Mouse (Mus musculus) kidney, embryonic 14.5 days (tissue): ENCODE data around the gene Cuedc1. TPM values are rescaled to one million over a fixed set of nuclear protein-coding genes. Genes with fewer than 3 reads are reported as not detected.

Source experiments
- ATAC-seq: fragments of 200-750 bp; cut with Nextera tagmentation; 2 replicates; pipeline ENCODE4 v1.8.0; 2017; ENCODE audit warnings: moderate number of reproducible peaks, mild to moderate bottlenecking, moderate TSS enrichment, moderate library complexity; ENCODE audit not compliant: low FRiP score, low TSS enrichment
- H3K27ac ChIP-seq: fragments of 300-500 bp; sonication (generic); 2 replicates; pipeline ENCODE4 v1.5.1; 2014; ENCODE audit warnings: low read depth, mild to moderate bottlenecking, low read length, moderate library complexity, mixed read lengths
- H3K27me3 ChIP-seq: fragments of 300-500 bp; sonication (generic); 2 replicates; pipeline ENCODE4 v1.6.1; 2014; ENCODE audit warnings: mild to moderate bottlenecking, low read length; ENCODE audit not compliant: control insufficient read depth, insufficient read depth
- H3K36me3 ChIP-seq: fragments of 300-500 bp; sonication (generic); 2 replicates; pipeline ENCODE4 v1.6.1; 2014; ENCODE audit warnings: low read length, mixed read lengths; ENCODE audit not compliant: control insufficient read depth, insufficient read depth
- H3K4me1 ChIP-seq: fragments of 300-500 bp; sonication (generic); 2 replicates; pipeline ENCODE4 v1.6.1; 2014; ENCODE audit warnings: low read length, mixed read lengths; ENCODE audit not compliant: control insufficient read depth, insufficient read depth
- H3K4me2 ChIP-seq: fragments of 300-500 bp; sonication (generic); replicated peaks from 2 replicates; pipeline ENCODE4 v1.6.1; 2014; ENCODE audit warnings: low read depth, mild to moderate bottlenecking, low read length
- H3K4me3 ChIP-seq: fragments of 300-500 bp; sonication (generic); 2 replicates; pipeline ENCODE4 v1.5.1; 2014; ENCODE audit warnings: mild to moderate bottlenecking, low read length
- H3K9ac ChIP-seq: fragments of 300-500 bp; sonication (generic); 2 replicates; pipeline ENCODE4 v1.6.1; 2014; ENCODE audit warnings: low read depth, mild to moderate bottlenecking, low read length, moderate library complexity
- H3K9me3 ChIP-seq: fragments of 300-500 bp; sonication (generic); 2 replicates; pipeline ENCODE4 v1.6.1; 2016; ENCODE audit warnings: low read length; ENCODE audit not compliant: control insufficient read depth
- WGBS: fragments of 180-500 bp; shearing (Covaris S2); extraction: QIAGEN DNeasy Blood & Tissue Kit; methylation state at CpG from one replicate; pipeline ENCODE4 v1.1.7; 2014; 5-methylcytosine and 5-hydroxymethylcytosine counted together
- polyA plus RNA-seq: library from polyadenylated mRNA; unstranded; fragments of >200 nt; fragmentation: Nextera tagmentation; extraction: Ambion mirVana; gene quantifications from 2 replicates; pipeline ENCODE4 v1.2.1, GENCODE M21; 2014

Gene Cuedc1
- polyA plus RNA-seq, result 13.2 and 17.0 TPM in 2 replicates

- peak within 1 kb of the TSS; percentile 52; the same call in 1 of the 2 replicates for H3K27ac ChIP-seq
- no peaks in the 10 kb centered on the region; the same call in 1 of the 2 replicates for H3K27me3 ChIP-seq
- no peak for ATAC-seq
- no peaks in the 10 kb centered on the region for H3K9me3 ChIP-seq
- peak within 1 kb of the TSS; percentile 53 for H3K4me3 ChIP-seq
- H3K36me3 ChIP-seq, result no peaks in the 10 kb centered on the region
- WGBS, result 26% methylated on average over 17 of the region's 17 CpGs
- H3K4me2 ChIP-seq, result peak within 1 kb of the TSS; percentile 89
- H3K4me1 ChIP-seq, result peaks cover 23% of the 10 kb centered on the region
- peak within 1 kb of the TSS; percentile 85 for H3K9ac ChIP-seq
Observed at GRCm38 (mm10) chr11:88098021-88098729, at the start of gene Cuedc1. Gene Cuedc1, plus strand, starts transcription at chr11:88098058.

GRCm38 (mm10) chr11:88048961-88049670, 48.7 kb upstream of the Cuedc1 start:
- no peak for ATAC-seq
- peaks cover 41% of the 10 kb centered on the region for H3K36me3 ChIP-seq
- H3K9ac ChIP-seq, result peak overlapping the region; percentile 100
- no peaks in the 10 kb centered on the region for H3K27me3 ChIP-seq
- peaks cover 12% of the 10 kb centered on the region for H3K4me1 ChIP-seq
- peak overlapping the region; percentile 91 for H3K4me2 ChIP-seq
- no peaks in the 10 kb centered on the region for H3K9me3 ChIP-seq
- 19% methylated on average over 26 of the region's 26 CpGs for WGBS
- H3K4me3 ChIP-seq, result peak overlapping the region; percentile 99
- H3K27ac ChIP-seq, result peak overlapping the region; percentile 100; the same call in 1 of the 2 replicates

DNA sequence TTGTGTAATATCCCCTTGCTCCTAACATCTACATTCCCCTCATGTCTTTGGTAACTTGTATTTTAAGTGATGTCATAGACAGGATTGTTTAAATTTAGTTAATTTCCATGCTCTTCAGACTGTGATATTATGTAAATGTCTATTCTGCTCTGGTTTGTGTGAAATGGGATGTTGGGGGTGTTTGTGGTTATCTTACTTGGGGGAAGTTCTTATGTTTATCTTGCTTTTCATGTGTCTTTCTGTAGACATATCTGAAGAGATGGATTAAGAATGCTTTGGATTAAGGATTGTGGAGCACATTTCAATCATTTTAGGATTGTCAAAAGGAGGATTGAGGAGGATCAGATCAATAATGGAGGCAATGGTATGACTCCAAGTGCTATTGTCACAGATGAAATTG, 48.1 kb upstream of the Cuedc1 start:
- H3K27me3 ChIP-seq, result no peaks in the 10 kb centered on the region
- H3K9ac ChIP-seq, result peak overlapping the region; percentile 100; the same call in 1 of the 2 replicates
- peak overlapping the region; percentile 91 for H3K4me2 ChIP-seq
- no peaks in the 10 kb centered on the region for H3K9me3 ChIP-seq
- H3K27ac ChIP-seq, result no peak overlapping the region
- peaks cover 12% of the 10 kb centered on the region for H3K4me1 ChIP-seq
- no peak for ATAC-seq
- peak overlapping the region; percentile 99 for H3K4me3 ChIP-seq
- H3K36me3 ChIP-seq, result peaks cover 41% of the 10 kb centered on the region

DNA sequence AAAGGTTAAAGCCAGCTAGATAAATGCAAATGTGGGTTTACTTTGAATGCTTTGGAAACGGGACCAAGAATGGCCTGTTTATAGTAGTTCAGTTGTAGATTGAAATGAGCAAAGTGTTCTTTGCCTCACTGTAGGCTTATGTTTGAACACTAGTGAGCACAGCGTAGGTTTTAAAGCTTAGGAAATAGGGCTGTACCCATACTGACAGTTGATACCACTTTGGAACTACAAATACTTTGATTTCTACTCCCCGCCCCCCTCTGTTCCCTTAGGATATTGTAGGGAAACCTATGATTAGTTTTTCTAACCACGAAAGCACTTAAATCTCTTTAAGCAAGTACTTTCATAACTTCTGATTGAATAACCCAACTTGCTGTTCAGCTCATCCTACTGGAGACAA, 45.2 kb upstream of the Cuedc1 start:
- Histone ChIP-seq H3K9me3 (no peaks in the 10 kb centered on the region), H3K36me3 (peaks cover 44% of the 10 kb centered on the region)
- 90% methylated on average over 4 of the region's 4 CpGs for WGBS

DNA sequence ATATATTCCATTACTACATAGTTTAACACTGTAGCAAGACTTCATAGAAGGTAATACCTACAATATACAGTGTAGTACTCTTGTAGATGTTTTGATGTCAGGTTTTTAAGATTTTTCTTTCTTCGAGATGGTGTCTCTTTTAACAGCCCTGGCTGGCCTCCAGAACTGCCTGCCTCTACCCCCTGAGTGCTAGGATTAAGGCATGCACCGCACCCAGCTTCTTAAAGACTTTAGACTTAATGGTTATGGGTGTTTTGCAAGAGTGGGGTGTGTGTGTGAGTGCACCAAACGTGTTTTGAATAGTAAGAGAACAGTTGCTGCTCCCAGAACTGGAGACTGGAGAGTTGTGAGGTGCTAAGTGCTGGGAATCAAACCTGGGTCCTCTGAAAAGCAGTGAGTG, 44.0 kb upstream of the Cuedc1 start:
- H3K4me3 ChIP-seq, result no peak overlapping the region
- peaks cover 42% of the 10 kb centered on the region for H3K36me3 ChIP-seq
- H3K9ac ChIP-seq, result no peak overlapping the region
- 64% methylated on average over 3 of the region's 3 CpGs for WGBS
- no peak overlapping the region for H3K4me2 ChIP-seq
- H3K27ac ChIP-seq, result no peak overlapping the region
- no peaks in the 10 kb centered on the region for H3K9me3 ChIP-seq
- no peaks in the 10 kb centered on the region for H3K27me3 ChIP-seq
- H3K4me1 ChIP-seq, result peaks cover 10% of the 10 kb centered on the region
- ATAC-seq, result no peak

More for the DNA sequence above, 45.2 kb upstream of the Cuedc1 start:
- no peak for ATAC-seq
- Histone ChIP-seq H3K27me3 (no peaks in the 10 kb centered on the region), H3K27ac (no peak overlapping the region), H3K4me3 (no peak overlapping the region), H3K4me1 (peaks cover 10% of the 10 kb centered on the region), H3K9ac (no peak overlapping the region), H3K4me2 (no peak overlapping the region)

GRCm38 (mm10) chr11:88054589-88054988, 43.3 kb upstream of the Cuedc1 start:
- no peak overlapping the region for H3K4me2 ChIP-seq
- H3K36me3 ChIP-seq, result peaks cover 34% of the 10 kb centered on the region
- no peak overlapping the region for H3K9ac ChIP-seq
- H3K4me1 ChIP-seq, result peaks cover 5% of the 10 kb centered on the region
- WGBS, result 68% methylated on average over 1 of the region's 1 CpGs
- no peak overlapping the region for H3K27ac ChIP-seq
- no peaks in the 10 kb centered on the region for H3K27me3 ChIP-seq
- H3K9me3 ChIP-seq, result no peaks in the 10 kb centered on the region
- ATAC-seq, result peak; percentile 14; the same call in 1 of the 2 replicates
- no peak overlapping the region for H3K4me3 ChIP-seq

- no peaks in the 10 kb centered on the region for H3K27me3 ChIP-seq
- no peak overlapping the region for H3K4me3 ChIP-seq
- no peak for ATAC-seq
- no peaks in the 10 kb centered on the region for H3K9me3 ChIP-seq
- H3K4me2 ChIP-seq, result no peak overlapping the region
- H3K4me1 ChIP-seq, result peaks cover 4% of the 10 kb centered on the region
- WGBS, result 88% methylated on average over 2 of the region's 2 CpGs
- no peak overlapping the region for H3K9ac ChIP-seq
- peaks cover 22% of the 10 kb centered on the region for H3K36me3 ChIP-seq
- H3K27ac ChIP-seq, result no peak overlapping the region
Observed at GRCm38 (mm10) chr11:88055777-88056176, 42.1 kb upstream of the Cuedc1 start.

DNA sequence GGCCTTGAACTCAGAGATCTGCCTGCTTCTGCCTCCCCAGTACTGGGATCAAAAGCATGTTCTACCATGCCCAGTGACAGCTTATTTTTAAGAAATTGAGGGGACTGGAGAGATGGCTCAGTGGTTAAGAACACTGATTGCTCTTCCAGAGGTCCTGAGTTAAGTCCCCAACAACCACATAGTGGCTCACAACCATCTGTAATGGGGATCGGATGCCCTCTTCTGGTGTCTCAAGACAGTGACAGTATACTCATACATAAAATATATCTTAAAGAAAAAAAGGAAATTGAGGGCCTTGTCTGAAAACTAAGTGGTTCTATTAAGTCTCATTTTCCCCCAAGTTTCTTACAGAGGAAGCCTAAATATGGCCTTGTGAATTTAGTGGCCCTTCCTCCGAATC, 40.1 kb upstream of the Cuedc1 start:
- Histone ChIP-seq H3K4me3 (no peak overlapping the region), H3K4me2 (no peak overlapping the region), H3K27me3 (no peaks in the 10 kb centered on the region), H3K9ac (no peak overlapping the region), H3K36me3 (peaks cover 7% of the 10 kb centered on the region), H3K27ac (no peak overlapping the region), H3K4me1 (no peaks in the 10 kb centered on the region), H3K9me3 (no peaks in the 10 kb centered on the region)
- 73% methylated on average over 2 of the region's 2 CpGs for WGBS
- no peak for ATAC-seq

DNA sequence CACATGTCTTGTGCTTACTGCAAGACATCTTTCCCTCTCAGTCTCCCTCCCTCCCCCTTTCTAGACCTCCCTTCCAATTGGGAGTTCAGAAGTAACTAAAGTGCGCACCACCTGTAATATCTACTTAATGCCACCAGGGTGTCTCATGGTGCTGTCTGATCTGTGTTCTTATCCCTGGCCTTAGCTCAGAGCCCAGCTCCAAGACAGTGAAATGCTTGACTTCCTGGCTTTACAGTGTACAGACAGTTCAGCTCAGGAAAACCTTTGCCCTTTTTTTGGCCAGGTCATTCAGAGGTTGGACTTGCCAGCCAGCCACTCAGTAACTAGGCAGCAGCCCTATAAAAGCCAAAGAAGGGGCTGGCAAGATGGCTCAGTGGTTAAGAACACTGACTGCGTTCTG, 38.7 kb upstream of the Cuedc1 start:
- Histone ChIP-seq H3K9me3 (no peaks in the 10 kb centered on the region), H3K27ac (no peak overlapping the region), H3K36me3 (0 out of 2 replicates have a peak, but pooled peaks cover 3% of the 10 kb centered on the region), H3K4me1 (no peaks in the 10 kb centered on the region), H3K4me2 (no peak overlapping the region), H3K27me3 (no peaks in the 10 kb centered on the region), H3K9ac (no peak overlapping the region), H3K4me3 (no peak overlapping the region)
- peak; percentile 82 for ATAC-seq
- WGBS, result 44% methylated on average over 2 of the region's 2 CpGs
